Mouse (Mus musculus): Measurements from ENCODE around the gene Hdgfl3.
A peak's percentile ranks its signal among the peaks of the same experiment; 100 is the strongest.
"Not testable (repeated sequence)": the region's sequence is repeated elsewhere in the genome, so short reads cannot be mapped to it uniquely, and the experiment has no call there.

Hdgfl3 gene

DNA sequence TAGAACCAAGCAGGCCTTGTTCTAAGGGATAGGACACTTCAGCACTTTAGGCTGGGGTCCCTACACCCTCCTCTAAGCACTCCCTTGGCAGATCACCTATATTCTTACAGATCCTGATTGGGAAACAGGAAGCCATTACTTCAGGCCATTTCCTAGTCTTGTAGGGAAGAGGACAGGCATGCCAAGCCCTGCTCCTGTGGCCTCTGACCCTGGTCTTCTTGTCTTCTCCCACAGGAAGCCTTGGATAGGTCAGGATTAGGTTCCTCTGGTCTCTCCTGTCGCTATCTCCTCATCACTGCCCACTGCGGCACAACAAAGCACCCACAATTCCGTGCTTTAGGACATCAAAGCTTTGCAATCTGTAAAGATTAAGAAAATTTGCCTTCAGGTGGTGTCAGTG, 82.6 kb downstream of the Hdgfl3 start:
- DNase-seq = peak; percentile 30

DNA sequence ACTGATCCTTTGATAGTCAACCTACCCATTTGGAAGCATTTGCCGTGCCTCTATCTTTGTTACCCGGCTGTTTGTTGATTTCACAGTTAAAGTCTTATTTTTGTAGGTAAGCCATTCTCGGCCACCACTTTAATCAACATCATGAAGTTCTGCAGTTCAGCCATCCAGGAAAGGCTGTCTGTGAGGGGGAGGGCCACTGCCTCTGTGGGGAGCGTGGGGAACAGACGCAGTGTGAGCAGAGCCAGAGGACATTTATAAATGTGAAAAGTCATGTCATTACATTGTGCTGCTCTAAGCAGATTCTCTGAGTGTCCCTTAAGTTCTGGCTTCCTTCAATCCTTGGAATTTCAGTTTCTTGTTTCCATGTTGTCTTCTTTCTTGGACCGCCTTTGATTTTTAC, 84.1 kb downstream of the Hdgfl3 start:
- DNase-seq = no peak

DNA sequence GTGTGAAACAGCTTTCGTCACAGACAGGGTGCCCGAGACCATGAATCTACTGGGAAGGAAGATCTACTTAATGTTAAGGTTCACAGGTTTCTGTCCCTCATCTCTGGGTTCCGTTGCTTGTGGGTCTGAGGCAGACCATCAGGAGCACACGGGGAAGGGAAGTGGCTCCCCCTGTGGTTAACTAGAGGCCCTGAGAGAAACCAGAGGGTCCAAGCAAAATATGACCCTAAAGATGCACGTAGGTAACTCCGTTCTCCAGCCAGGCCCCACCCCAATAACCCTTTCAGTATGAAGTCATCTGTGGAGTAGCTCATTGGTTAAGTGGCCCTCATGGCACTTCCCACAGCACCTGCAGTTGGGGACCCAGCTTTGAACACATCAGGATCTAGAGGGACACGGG, 84.6 kb downstream of the Hdgfl3 start:
- no peak for DNase-seq

DNA sequence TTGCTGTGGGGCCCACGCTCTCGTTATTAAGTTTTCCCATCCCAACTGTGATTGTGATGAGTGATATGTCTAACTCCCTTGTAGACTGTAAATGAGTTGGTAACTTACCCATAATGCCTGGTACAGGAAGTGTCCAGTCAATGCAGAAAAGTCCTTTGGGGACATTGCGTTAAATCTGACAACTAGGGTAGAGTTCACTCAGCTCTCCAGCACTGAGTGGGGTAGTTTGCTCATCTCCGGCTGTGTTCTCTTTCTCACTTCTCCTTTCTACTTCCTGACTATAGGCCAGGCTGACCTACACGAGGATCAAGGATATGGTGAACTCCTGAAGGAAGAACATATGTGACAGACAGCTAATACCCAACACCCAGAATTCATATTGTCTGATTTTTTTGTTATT, 85.1 kb downstream of the Hdgfl3 start:
- no peak for DNase-seq

- DNase-seq = no peak
Measured at GRCm38 (mm10) chr7:81847777-81848176, 86.5 kb downstream of the Hdgfl3 start.

GRCm38 (mm10) chr7:81847010-81847409, 87.3 kb downstream of the Hdgfl3 start:
- no peak for DNase-seq

DNA sequence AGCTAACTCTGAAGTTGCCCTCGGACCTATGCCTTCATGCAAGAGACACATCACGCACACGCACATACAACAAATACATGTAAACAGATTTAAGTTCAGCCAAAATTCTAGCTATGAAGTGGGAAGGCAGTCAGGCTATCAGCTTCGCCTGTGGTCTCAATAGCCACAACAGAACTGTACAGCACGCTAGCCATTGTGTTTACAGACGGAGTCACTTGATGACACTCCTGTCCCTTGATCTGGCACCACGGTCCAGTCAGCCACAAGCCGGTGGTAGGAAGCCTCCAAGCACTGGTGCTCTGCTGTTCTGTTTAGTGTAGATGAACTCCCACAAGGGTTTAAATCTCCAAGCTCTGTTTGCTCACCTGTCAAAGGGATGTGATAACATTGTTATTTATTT, 88.3 kb downstream of the Hdgfl3 start:
- DNase-seq = no peak

- DNase-seq = no peak
Measured at GRCm38 (mm10) chr7:81845313-81845712, 89.0 kb downstream of the Hdgfl3 start.

GRCm38 (mm10) chr7:81844801-81845200, 89.5 kb downstream of the Hdgfl3 start:
- DNase-seq = no peak

GRCm38 (mm10) chr7:81843903-81844302, 90.4 kb downstream of the Hdgfl3 start:
- no peak for DNase-seq

GRCm38 (mm10) chr7:81842998-81843397, 91.3 kb downstream of the Hdgfl3 start:
- no peak for DNase-seq

- no peak for DNase-seq
Measured at GRCm38 (mm10) chr7:81842141-81842540, 92.1 kb downstream of the Hdgfl3 start.

GRCm38 (mm10) chr7:81841439-81841838, 92.8 kb downstream of the Hdgfl3 start:
- peak; percentile 71 for DNase-seq

DNA sequence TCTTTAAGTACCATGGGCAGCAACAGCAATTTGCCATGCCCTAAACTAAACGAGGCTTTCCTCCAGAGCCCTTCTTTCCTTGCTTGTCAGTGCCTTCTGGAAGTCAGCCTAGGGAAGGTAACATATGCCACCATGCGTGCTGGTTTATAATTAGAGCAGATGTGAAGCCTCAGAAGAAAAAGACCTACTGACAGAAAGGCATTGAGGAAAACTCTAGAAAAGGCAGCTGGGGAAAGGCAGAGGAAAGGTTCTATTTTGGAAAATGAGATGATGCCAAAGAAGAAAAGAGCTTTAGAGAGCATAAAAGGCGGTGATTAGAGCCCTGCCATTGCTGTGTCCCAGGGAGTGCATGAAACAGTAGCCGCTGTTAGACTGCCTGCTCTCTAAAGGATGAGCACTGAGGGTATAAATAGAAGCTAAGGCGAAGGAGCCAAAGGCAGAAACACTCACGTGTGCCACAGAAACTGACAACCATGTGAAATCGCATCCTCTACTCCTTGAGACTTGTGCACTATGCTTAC, 93.6 kb downstream of the Hdgfl3 start:
- DNase-seq = no peak

- no peak for DNase-seq
Measured at GRCm38 (mm10) chr7:81839746-81840145, 94.5 kb downstream of the Hdgfl3 start.

- not testable (repeated sequence) for DNase-seq
Measured at GRCm38 (mm10) chr7:81837771-81838170, 96.5 kb downstream of the Hdgfl3 start.

DNA sequence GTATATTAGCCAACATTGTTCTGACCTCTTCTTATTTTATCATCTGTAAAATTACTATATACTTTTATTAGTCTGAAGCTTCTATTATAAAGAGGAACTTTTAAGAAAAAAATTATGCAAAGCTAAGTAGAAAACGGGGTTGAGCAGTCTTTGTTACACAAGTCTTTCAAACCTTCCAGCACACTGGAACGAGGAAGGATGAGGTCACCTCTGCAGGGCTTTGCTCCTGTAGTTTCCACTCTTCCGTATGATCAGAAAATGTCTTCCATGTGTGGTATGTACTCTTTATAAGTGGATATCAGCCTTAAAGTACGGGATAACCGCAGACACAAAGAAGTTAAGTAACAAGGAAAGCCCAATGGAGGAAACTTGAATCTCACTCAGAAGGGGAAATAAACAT, 98.8 kb downstream of the Hdgfl3 start:
- no peak for DNase-seq

GRCm38 (mm10) chr7:81834847-81835246, 99.4 kb downstream of the Hdgfl3 start:
- DNase-seq = no peak
